Mouse (Mus musculus) c-Kit-positive CD71-positive TER-119-negative erythroid progenitor cells, embryonic 14.5 days (primary cell): Measurements from ENCODE around the gene Bnip3.
A peak's percentile ranks its signal among the peaks of the same experiment; 100 is the strongest.

Experiments
- DNase-seq: peaks from one replicate; pipeline ENCODE4 v3.0.0-alpha.2; 2013; ENCODE audit warnings: low read depth

Bnip3 gene

DNA sequence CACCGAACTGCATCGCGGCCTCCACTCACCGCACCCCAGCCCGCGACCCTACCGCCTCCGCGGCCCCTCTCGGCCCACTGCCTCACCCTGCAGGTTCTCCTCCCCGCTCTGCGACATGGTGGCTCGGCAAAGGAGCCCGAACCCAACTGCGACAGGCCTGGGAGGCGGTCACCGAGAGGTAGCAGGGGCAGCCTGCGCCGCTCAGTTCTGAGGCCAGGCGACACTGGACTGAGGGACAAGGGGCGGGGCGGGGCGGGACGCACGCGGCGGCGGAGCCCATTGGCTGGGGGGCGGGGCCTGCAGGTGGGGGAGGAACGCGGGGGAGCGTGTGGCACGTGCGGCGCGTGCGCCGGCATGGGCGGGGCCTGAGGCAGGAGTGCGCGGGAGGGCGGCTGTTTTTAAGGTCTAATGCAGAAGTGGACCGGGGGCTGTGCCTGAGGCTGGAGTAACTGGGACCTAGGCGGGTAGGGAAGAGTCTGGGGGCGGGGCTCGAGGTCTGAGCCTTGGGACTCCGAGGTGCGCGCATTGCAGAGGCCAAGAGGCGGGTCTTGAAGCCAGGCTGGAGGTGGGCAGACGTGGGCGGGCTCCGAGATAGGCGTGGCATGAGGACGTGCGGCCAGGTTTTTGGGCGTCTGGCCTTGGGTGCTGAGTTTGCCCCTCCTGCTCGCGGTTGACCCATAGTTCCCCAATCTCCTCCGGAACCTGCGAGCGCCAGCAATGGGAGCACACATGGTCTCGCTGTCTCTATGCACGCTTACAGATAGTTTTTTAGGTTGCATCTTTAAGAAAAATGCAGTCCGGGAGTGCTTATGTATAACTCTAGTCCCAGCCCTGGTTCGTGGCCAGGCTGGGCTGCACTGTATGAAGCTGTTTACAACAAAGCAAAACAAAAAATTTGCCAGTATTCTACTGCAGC is at the start of gene Bnip3:
Gene Bnip3, minus strand, starts transcription at position 243 of the 916 bp plus-strand sequence.
- DNase-seq = peak; percentile 78

GRCm38 (mm10) chr7:138957106-138957505 is 47.8 kb upstream of the Bnip3 start:
- no peak for DNase-seq

DNA sequence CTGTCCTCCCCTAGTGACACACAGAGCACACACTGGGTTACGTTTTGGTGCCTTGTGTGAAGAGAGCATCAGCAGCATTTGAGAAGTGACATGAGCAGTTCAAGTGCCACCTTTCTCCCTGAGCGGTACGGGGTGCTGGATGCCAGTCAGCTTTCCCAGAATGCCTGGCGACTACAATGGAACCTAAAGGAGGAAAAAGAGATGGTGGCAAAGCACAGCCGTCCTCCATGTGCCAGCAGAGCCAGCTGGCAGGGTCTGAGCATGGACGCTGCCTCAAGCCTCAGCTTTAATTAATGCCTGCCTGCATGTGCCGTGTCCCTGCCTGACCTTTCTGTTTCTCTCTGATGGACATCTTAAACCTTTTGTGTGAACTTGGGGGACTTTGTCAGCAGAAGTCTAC is 46.5 kb upstream of the Bnip3 start:
- no peak for DNase-seq

DNA sequence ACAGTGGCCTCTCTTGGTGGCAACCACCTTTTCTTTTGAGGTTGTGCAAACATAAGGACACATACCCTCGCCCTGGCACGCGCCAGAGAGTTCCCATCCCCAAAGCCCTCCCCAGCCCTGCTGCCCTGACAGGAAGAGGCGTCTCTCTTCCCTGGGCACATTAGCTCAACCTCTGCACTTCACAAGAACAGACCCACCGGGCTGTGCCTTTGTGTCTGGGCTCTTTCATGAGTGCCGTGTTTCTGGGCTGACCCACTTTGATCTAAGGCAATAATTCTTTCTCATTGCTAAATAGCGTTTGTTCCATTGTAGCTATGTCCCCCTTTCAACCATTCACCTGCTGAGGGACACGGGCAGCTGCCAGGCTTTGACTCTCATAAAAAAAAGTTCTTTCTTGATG is 39.0 kb upstream of the Bnip3 start:
- DNase-seq = no peak

- no peak for DNase-seq
Observed at GRCm38 (mm10) chr7:138947741-138948140, 38.4 kb upstream of the Bnip3 start.

- DNase-seq = no peak
Observed at GRCm38 (mm10) chr7:138945668-138946067, 36.3 kb upstream of the Bnip3 start.

GRCm38 (mm10) chr7:138942301-138942700 is 33.0 kb upstream of the Bnip3 start:
- no peak for DNase-seq

DNA sequence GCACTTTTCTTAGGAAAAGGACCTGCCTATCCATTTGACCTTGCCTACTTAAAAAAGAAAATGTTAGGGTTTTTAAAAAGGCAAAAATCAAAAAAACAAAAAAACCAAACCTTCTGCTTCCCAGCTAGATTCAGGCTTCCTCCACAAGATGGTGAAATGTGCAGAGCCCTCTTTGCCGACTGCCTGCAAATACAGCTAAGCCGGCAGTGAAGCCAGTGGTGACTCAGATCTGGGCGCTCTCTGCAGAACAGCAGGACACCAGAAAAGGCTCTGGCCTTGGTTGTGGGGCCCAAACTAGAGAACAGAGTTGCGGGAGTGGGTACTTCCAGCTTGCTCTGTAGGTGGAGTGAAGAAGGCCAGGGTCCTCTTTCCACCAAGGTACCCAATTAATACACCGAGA is 32.3 kb upstream of the Bnip3 start:
- DNase-seq = no peak

DNA sequence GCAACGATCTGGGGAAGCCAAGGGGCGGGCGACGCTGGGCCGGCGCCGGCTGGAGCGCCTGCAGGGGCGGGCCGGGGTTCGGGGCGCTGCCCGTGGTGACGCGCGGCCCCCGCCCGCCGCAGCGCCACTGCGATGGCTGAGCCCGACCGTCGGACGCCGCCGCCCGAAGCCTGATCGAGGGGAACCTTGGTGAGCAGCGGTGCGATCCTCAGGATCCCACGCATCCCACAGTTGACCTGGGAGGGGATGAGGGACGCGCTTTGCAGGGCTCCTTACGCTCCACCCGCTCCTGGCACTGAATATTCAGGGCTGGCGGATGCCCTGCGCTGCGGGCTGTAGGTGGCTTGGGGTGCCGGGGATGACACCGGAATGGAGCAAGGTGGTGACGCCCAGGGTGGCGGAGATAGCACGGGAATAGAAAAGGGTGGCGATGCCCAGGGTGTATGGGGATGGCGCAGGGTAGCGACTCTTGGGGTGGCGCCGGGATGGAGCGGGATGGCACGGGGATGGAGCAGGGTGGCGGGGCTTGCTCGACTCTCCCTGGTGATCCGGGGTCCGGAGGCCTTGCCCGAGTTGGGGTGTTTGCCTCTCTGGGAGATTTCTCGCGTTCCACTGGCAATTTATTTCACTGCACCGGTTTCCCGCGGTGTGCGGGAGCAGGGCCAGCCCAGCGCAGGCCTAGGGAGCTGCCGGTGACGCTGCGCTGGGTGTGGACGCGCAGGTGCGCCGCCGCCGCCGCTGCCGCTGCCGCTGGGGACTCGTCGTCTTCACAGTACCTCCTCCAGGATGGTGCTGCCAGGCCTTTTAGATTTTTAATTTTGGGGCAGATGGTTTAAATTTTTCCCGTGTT is 31.5 kb upstream of the Bnip3 start, which contains the start of gene Jakmip3:
Gene Jakmip3, plus strand, starts transcription at position 119 of the 850 bp plus-strand sequence.
- DNase-seq = no peak

DNA sequence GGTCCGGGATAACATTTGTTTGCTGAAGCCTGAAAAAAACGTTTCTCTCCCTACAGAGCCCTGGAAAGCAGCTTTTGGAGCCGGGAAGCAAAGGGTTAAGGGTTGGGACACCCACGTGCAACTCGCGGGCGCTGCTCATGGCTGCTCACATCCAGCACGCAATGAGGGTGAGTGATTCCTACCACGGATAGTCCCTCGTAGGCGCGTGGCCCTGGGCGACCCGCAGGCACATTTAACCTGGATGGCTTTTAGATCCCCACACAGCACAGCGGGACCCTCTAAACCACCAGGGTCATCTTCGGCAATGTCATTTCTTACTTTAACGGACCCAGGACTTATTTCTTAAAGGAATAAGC is 30.9 kb upstream of the Bnip3 start:
- DNase-seq = no peak

- DNase-seq = no peak
Observed at GRCm38 (mm10) chr7:138938991-138939390, 29.7 kb upstream of the Bnip3 start.

GRCm38 (mm10) chr7:138934523-138934922 is 25.2 kb upstream of the Bnip3 start:
- no peak for DNase-seq

DNA sequence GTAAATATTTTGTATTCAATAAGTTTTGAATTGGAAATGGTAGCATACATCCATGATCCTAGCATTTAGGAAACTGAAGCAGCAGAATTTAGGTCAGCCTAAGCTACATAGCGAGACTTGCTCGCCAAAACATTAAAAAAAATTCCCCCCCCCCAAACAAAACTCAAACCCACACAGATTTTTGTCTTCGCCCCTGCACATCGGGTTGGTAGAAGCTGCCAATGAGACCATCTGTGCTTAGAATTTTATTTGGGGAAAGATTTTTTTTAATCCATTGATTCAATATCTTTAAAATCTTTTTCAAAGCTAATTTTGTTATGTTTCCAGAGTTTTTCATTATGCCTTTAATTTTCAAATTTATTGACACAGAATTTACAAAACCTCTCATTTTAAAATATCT is 19.1 kb upstream of the Bnip3 start:
- no peak for DNase-seq

- DNase-seq = no peak
Observed at GRCm38 (mm10) chr7:138923756-138924425, 14.6 kb upstream of the Bnip3 start.

DNA sequence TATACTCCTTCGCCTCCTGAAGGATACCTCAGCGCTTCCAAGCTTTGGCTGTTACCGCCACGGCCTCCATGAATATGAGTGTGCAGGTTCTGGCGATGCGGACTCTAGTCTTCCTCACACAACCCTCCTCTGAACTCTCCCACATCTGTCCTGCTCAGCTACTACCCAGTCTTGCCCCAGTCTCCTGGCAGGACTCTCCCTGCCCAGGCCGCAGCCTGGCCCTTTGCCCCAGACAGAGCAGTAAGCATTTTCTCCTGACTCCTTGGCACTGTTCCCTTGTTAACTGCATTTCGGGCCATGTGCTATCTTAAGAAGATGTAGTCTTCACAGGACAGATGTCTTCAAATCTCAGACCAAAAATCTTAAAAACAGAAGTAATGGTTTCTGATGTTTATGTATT is 12.3 kb upstream of the Bnip3 start:
- no peak for DNase-seq

GRCm38 (mm10) chr7:138919156-138919944 is 10.0 kb upstream of the Bnip3 start:
- no peak for DNase-seq

- no peak for DNase-seq
Observed at GRCm38 (mm10) chr7:138913616-138914015, 4.3 kb upstream of the Bnip3 start.

GRCm38 (mm10) chr7:138910193-138910562 is 859 bp upstream of the Bnip3 start:
- no peak for DNase-seq

- DNase-seq = no peak
Observed at GRCm38 (mm10) chr7:138908768-138909276, 497 bp downstream of the Bnip3 start.

- no peak for DNase-seq
Observed at GRCm38 (mm10) chr7:138907976-138908375, 1.3 kb downstream of the Bnip3 start.

- DNase-seq = no peak
Observed at GRCm38 (mm10) chr7:138907043-138907442, 2.3 kb downstream of the Bnip3 start.
